Mouse (Mus musculus) hindbrain, embryonic 15.5 days (tissue): ENCODE results near the gene Hectd2. TPM values are rescaled to one million over a fixed set of nuclear protein-coding genes. Genes with fewer than 3 reads are reported as not detected.

ENCODE experiments used
- ATAC-seq: fragments of 200-750 bp; cut with Nextera tagmentation; 2 replicates; pipeline ENCODE4 v1.8.0; 2017; ENCODE audit warnings: low read depth, moderate number of reproducible peaks, moderate TSS enrichment; ENCODE audit not compliant: low FRiP score
- H3K27ac ChIP-seq: fragments of 300-500 bp; sonication (generic); replicated peaks from 2 replicates; pipeline ENCODE4 v1.5.1; 2015; ENCODE audit warnings: mild to moderate bottlenecking, inconsistent platforms
- H3K27me3 ChIP-seq: fragments of 300-500 bp; sonication (generic); 2 replicates; pipeline ENCODE4 v1.6.1; 2015; ENCODE audit warnings: control low read depth, inconsistent platforms
- H3K36me3 ChIP-seq: fragments of 300-500 bp; sonication (generic); 2 replicates; pipeline ENCODE4 v1.6.1; 2015; ENCODE audit warnings: control low read depth, inconsistent platforms
- H3K4me1 ChIP-seq: fragments of 300-500 bp; sonication (generic); replicated peaks from 2 replicates; pipeline ENCODE4 v1.6.1; 2015; ENCODE audit warnings: control low read depth, inconsistent platforms
- H3K4me2 ChIP-seq: fragments of 300-500 bp; sonication (generic); 2 replicates; pipeline ENCODE4 v1.6.1; 2015; ENCODE audit warnings: moderate library complexity, mild to moderate bottlenecking, inconsistent platforms
- H3K4me3 ChIP-seq: fragments of 300-500 bp; sonication (generic); 2 replicates; pipeline ENCODE4 v1.5.1; 2015; ENCODE audit warnings: mild to moderate bottlenecking, inconsistent platforms
- H3K9ac ChIP-seq: fragments of 300-500 bp; sonication (generic); 2 replicates; pipeline ENCODE4 v1.6.1; 2015; ENCODE audit warnings: inconsistent platforms
- H3K9me3 ChIP-seq: fragments of 300-500 bp; sonication (generic); 2 replicates; pipeline ENCODE4 v1.6.1; 2016; ENCODE audit warnings: control low read depth, inconsistent platforms
- WGBS: fragments of 180-500 bp; shearing (Covaris S2); methylation state at CpG from one replicate; pipeline ENCODE4 v1.1.7; 2015; 5-methylcytosine and 5-hydroxymethylcytosine counted together
- polyA plus RNA-seq: library from polyadenylated mRNA; unstranded; fragments of >200 nt; fragmentation: Nextera tagmentation; extraction: Ambion mirVana; gene quantifications from 2 replicates; pipeline ENCODE4 v1.2.1, GENCODE M21; 2015

Gene Hectd2
- polyA plus RNA-seq, 1 experiment from 2014 or later = 11.8 TPM

DNA sequence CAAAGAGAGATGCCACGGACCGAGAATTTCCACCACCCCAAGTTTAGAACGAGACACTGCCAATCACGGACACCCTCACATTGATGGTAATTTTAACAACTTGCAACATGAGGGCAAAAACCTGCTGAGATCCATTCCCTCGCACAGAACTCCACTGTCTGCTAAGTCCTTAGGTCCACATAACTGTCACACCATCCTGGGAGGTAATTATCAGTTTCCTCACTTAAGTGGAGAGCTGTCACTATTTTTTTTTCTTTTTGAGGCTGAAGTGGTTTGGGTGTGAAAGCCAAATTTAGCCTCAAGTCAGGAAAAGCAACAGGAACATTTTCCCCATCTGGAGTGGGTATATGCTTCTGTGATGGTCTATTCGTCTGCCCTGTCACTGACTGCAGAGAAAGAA lies 110.0 kb downstream of the Hectd2 start:
- Histone ChIP-seq H3K4me1 (no peaks in the 10 kb centered on the region), H3K36me3 (no peaks in the 10 kb centered on the region), H3K4me2 (no peak overlapping the region), H3K9ac (no peak overlapping the region), H3K27ac (no peak overlapping the region), H3K4me3 (no peak overlapping the region), H3K27me3 (no peaks in the 10 kb centered on the region), H3K9me3 (no peaks in the 10 kb centered on the region)
- ATAC-seq = no peak
- WGBS = 82% methylated on average over 6 of the region's 6 CpGs

DNA sequence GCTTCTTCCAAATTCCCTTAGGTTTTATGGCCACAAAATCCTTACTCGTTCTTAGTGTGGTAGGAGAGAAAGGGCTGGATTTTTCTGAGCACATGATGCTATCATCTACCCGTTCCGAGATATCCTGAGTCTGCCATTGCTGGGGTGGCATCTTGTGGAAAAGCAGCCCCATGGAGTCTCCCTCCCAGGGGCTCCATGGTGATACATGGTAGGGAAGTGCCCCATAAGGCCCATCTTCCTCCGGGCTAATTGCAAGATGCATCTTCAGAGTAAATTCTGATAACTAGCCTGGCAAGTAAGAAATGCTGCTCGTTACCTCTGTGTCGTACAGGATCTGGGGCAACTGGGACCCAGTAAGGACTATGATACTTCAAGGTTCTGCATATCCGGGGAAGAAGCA lies 110.8 kb downstream of the Hectd2 start:
- 85% methylated on average over 7 of the region's 7 CpGs for WGBS
- no peaks in the 10 kb centered on the region for H3K36me3 ChIP-seq
- no peaks in the 10 kb centered on the region for H3K27me3 ChIP-seq
- no peak overlapping the region for H3K4me3 ChIP-seq
- no peaks in the 10 kb centered on the region for H3K9me3 ChIP-seq
- no peak overlapping the region for H3K27ac ChIP-seq
- H3K9ac ChIP-seq = no peak overlapping the region
- H3K4me1 ChIP-seq = no peaks in the 10 kb centered on the region
- ATAC-seq = no peak
- no peak overlapping the region for H3K4me2 ChIP-seq

DNA sequence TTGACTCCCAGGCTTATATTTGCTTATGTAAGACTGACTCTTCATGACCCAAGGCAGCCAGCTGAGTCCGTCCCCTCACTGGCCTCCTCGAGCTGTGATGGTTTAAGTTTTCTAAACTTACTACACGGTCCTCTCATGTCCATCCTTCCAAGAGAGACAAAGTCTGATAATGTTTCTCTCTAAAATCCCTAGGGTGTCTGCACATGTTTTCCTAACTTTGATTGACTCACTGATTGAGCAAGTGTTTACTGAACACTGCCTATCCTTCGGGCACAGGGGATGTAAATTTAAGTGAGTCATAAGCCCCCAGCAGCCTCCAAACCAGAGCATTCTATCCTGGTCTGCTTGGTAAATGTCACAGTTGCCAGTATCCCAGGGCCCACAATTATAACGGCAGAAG lies 111.2 kb downstream of the Hectd2 start:
- H3K27me3 ChIP-seq = no peaks in the 10 kb centered on the region
- no peak overlapping the region for H3K9ac ChIP-seq
- WGBS = 76% methylated on average over 5 of the region's 5 CpGs

DNA sequence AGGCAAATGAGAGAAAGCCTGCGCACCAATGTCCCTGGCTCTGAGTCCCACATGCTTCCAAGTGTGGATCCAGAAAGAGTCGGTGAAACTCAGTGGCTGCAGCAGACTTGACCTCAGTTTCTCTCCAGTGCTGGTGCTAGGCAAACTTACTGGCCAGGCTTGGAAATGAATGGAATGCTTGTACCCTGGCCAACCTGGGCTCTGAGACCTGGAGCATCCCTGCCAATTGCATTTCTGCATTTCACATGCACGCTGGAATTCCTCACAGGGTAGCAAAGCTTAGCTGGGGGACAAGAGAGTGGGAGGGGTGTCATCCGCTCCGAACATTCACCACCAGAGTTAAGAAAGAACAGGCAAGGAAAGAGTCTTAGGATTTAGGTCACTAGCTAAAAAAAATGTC lies 112.0 kb downstream of the Hectd2 start:
- H3K9me3 ChIP-seq = no peaks in the 10 kb centered on the region
- ATAC-seq = no peak
- H3K4me3 ChIP-seq = no peak overlapping the region
- 0 out of 2 replicates have a peak, but pooled peaks cover 3% of the 10 kb centered on the region for H3K4me1 ChIP-seq
- H3K27ac ChIP-seq = no peak overlapping the region
- H3K27me3 ChIP-seq = no peaks in the 10 kb centered on the region
- no peak overlapping the region for H3K4me2 ChIP-seq
- no peak overlapping the region for H3K9ac ChIP-seq
- no peaks in the 10 kb centered on the region for H3K36me3 ChIP-seq
- 90% methylated on average over 5 of the region's 5 CpGs for WGBS

More for the DNA sequence above, 111.2 kb downstream of the Hectd2 start:
- H3K4me1 ChIP-seq = 0 out of 2 replicates have a peak, but pooled peaks cover under 1% of the 10 kb centered on the region
- no peaks in the 10 kb centered on the region for H3K36me3 ChIP-seq
- no peak overlapping the region for H3K27ac ChIP-seq
- H3K9me3 ChIP-seq = no peaks in the 10 kb centered on the region
- H3K4me2 ChIP-seq = no peak overlapping the region
- ATAC-seq = no peak
- no peak overlapping the region for H3K4me3 ChIP-seq

DNA sequence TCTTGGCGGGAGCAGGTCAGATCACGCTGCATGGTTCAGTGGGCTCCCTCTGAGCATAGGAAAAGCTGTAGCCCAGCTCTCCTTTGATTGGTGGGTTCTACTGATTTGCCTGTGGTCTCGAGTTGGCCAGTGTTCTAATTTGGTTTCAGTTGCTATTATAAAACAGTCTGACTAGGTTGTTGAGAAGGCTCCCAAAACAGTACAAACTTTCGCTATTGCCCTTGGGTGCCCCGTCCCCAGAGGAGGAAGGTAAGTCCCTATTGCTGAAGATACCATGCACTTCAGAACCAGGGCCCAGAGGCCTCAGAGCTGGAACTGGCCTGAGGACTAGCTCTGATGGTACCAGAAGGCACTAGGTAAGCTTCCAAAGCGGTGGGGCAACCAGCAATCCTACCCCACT lies 112.9 kb downstream of the Hectd2 start:
- no peak for ATAC-seq
- no peaks in the 10 kb centered on the region for H3K36me3 ChIP-seq
- 0 out of 2 replicates have a peak, but pooled peaks cover 3% of the 10 kb centered on the region for H3K4me1 ChIP-seq
- no peak overlapping the region for H3K4me2 ChIP-seq
- H3K9ac ChIP-seq = no peak overlapping the region
- no peak overlapping the region for H3K27ac ChIP-seq
- no peak overlapping the region for H3K4me3 ChIP-seq
- no peaks in the 10 kb centered on the region for H3K9me3 ChIP-seq
- 95% methylated on average over 6 of the region's 6 CpGs for WGBS
- no peaks in the 10 kb centered on the region for H3K27me3 ChIP-seq

DNA sequence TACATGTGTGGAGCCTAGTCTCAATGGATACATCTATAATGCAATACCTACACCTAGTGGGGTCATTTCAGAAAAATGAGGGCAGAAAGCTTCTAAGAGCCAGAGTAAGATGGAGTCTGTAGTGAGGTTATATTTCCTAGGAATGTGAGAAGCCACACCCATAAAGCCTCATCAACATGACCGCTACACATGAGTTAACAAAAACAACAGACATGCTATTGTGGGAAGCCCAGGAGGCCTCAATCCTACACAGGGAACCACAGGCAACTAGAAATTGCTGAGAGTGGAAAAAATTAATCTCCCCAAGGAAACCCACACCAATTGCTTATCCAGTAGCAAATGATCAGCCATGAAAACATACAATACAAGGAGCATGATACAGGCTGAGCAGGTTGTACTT lies 113.7 kb downstream of the Hectd2 start:
- Histone ChIP-seq H3K36me3 (no peaks in the 10 kb centered on the region), H3K4me3 (no peak overlapping the region), H3K4me2 (no peak overlapping the region), H3K4me1 (0 out of 2 replicates have a peak, but pooled peaks cover 3% of the 10 kb centered on the region), H3K27ac (no peak overlapping the region), H3K27me3 (no peaks in the 10 kb centered on the region), H3K9me3 (no peaks in the 10 kb centered on the region), H3K9ac (no peak overlapping the region)
- no peak for ATAC-seq
- 76% methylated on average over 1 of the region's 1 CpGs for WGBS

DNA sequence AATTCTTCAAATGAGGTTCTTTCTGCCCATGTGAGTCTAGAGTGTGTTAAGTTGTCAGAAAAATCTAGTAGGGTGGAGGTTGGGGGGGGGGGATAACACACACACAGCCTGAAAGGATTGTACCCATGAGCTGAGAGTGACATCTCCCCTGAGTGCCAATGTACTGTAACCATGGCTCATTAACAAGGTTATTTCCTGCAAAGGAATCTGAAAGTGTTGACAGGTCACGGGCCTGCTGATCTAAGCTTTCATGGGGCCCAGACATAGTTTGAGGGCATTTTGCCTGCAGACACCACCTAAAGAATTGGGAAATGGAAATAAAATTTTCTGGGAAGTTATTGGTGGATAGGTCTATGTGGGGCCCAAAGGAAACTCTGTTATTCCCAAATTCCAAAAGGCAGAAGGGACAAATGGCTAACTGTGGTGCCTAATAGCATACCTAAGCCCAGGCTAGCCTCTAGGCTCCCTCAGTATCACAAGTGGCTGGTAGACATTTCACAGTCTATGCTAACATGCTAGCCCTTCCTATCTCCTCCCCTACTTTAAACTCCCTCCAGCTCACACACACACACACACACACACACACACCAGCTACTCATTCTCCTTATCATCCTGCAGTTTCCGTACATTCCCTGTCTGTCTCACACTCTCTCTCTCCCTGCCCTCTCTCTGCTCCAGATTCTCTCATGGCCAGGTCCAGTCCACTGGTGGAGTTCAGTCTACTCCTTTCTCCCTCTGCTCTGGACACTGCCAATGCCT lies 114.6 kb downstream of the Hectd2 start:
- Histone ChIP-seq H3K9me3 (no peaks in the 10 kb centered on the region), H3K4me1 (0 out of 2 replicates have a peak, but pooled peaks cover 3% of the 10 kb centered on the region), H3K9ac (no peak overlapping the region), H3K27ac (no peak overlapping the region), H3K27me3 (no peaks in the 10 kb centered on the region), H3K4me3 (no peak overlapping the region), H3K36me3 (no peaks in the 10 kb centered on the region), H3K4me2 (no peak overlapping the region)
- no peak for ATAC-seq
- 56% methylated on average over 2 of the region's 2 CpGs for WGBS

DNA sequence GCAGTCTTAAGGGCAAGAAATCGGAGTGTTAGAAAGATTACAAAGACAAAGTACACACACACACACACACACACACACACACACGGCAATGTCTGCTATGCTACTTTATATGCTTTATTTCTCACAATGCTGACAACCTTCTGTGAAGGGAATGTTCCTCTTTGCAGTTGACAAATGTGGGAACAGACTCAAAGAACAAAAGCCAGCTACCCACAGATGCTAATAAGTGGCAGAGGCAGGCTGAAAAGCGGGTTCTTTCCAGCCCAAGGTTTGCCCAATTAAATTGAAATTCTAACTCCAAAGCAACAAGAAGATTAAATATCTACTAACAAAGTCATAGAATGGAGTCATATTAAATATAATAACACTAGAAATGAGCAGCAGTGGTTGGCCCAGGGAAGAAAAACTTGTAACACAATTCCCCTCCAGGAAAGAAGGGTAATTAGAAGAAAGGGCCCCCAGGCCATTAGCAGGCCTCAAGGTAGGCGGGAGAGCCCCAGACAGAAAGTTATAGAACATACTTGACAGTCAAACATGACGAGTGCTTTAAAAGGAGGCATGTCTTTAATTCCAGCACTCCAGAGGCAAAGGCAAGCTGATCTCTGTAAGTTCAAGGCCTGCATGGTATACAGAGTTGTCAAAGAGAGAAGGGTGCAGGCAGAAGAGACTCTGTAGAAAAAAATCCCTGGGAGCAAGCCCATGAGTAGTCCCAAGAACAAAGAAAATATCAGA lies 115.4 kb downstream of the Hectd2 start:
- 20% methylated on average over 5 of the region's 5 CpGs for WGBS
- 0 out of 2 replicates have a peak, but pooled peaks cover 3% of the 10 kb centered on the region for H3K4me1 ChIP-seq
- ATAC-seq = no peak
- H3K4me3 ChIP-seq = no peak overlapping the region
- H3K4me2 ChIP-seq = no peak overlapping the region
- H3K9ac ChIP-seq = no peak overlapping the region
- H3K27me3 ChIP-seq = no peaks in the 10 kb centered on the region
- H3K36me3 ChIP-seq = no peaks in the 10 kb centered on the region
- H3K9me3 ChIP-seq = no peaks in the 10 kb centered on the region
- no peak overlapping the region for H3K27ac ChIP-seq

Other genes starting within 250 kb of the Hectd2 start
- gene Pcgf5, start 206.3 kb upstream of the Hectd2 start, polyA plus RNA-seq = 9.5 and 9.6 TPM in 2 replicates
- gene Ppp1r3c, start 182.0 kb downstream of the Hectd2 start, polyA plus RNA-seq = 23.2 and 25.6 TPM in 2 replicates